Mouse (Mus musculus) liver, embryonic 14.5 days (tissue): ENCODE results near the gene Podxl.
"Not testable (repeated sequence)": the region's sequence is repeated elsewhere in the genome, so short reads cannot be mapped to it uniquely, and the experiment has no call there.

Experiments used
- CTCF ChIP-seq: IDR thresholded peaks from 2 replicates; pipeline ENCODE4 v1.5.1; 2016; ENCODE audit warnings: antibody characterized with exemption, low read depth, control low read depth
- EP300 ChIP-seq: IDR thresholded peaks from 2 replicates; pipeline ENCODE4 v1.6.1; 2016; ENCODE audit warnings: antibody characterized with exemption, low read depth

DNA sequence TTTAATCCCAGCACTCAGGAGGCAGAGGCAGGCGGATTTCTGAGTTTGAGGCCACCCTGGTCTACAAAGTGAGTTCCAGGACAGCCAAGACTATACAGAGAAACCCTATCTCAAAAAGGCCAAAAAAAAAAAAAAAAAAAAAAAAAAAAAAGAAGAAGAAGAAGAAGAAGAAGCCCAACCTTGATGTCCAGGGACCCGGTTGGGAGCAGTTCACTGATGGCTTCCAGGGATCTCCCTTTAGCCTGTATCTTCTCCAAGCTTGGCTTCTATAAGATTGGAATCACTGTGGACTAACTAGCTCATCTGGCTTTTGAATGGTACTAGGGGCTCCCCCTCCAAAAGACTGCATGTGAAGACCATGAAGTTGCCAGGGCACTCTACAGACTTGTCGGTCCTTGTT, 1.8 kb downstream of the Podxl start:
- not testable (repeated sequence) for TF ChIP-seq CTCF, EP300
